Mouse (Mus musculus): ENCODE results near the gene Tas2r138.

Gene Tas2r138

DNA sequence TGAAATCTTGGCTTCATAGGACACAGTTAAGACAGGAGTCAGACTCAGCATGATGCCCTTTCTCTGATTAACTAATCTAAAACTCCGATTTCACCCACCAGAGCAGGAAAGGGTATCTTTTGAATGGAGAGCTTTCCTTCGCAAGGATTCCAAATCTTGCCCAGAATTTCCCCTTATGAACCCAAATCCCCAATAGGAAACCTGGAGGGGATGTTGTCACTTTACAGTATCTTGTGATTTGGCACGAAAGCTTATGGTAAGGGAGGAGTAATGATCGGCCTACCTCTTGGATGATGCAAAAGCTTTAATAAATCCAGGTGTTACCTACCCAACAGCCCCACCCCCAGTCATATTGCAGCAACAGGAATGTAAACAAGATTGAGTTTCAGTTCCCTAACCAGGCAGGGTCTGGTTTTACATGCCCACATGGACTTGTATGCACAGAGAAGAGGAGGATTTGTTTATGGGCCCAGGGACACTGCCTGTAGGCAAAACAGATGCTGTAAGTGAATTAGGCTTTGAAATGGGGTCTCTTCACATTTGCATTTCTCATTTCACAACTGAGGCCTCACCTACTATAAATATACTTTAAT lies at the start of gene Tas2r138:
Gene Tas2r138, minus strand, starts transcription at position 51 of the 593 bp plus-strand sequence.
- no peak for DNase-seq (ENCODE audit: low read depth, low spot score)

DNA sequence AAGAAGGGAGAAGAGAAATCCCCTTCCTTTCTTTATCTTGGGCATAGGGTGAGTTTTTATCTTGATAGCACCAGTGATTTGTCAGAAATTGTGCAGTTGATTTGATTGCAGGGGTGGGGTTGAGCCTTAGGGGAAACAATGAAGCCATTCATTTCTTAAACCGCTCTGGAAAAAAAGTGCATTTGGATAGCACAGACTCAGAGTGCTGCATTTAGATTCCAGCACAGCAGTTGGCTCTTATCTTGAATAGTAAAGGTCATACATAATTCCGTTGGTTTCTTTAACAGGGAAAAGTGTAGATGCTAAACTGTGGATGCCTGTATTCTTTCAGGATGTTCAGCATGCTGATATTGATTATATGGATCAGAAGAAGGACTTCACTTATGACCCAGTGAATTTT lies 47.8 kb upstream of the Tas2r138 start:
- no peak for DNase-seq (ENCODE audit: low read depth, low spot score)

- no peak for DNase-seq (ENCODE audit: low read depth, low spot score)
Observed at GRCm38 (mm10) chr6:40650953-40651352, 37.8 kb upstream of the Tas2r138 start.

GRCm38 (mm10) chr6:40645701-40646100 lies 32.6 kb upstream of the Tas2r138 start:
- DNase-seq (ENCODE audit: low read depth, low spot score), result no peak

- DNase-seq (ENCODE audit: low read depth, low spot score), result no peak
Observed at GRCm38 (mm10) chr6:40640710-40641538, 27.8 kb upstream of the Tas2r138 start.

- no peak for DNase-seq (ENCODE audit: low read depth, low spot score)
Observed at GRCm38 (mm10) chr6:40637755-40638154, 24.6 kb upstream of the Tas2r138 start.

GRCm38 (mm10) chr6:40635559-40635958 lies 22.4 kb upstream of the Tas2r138 start:
- no peak for DNase-seq (ENCODE audit: low read depth, low spot score)

- DNase-seq (ENCODE audit: low read depth, low spot score), result no peak
Observed at GRCm38 (mm10) chr6:40634640-40635071, 21.5 kb upstream of the Tas2r138 start.

DNA sequence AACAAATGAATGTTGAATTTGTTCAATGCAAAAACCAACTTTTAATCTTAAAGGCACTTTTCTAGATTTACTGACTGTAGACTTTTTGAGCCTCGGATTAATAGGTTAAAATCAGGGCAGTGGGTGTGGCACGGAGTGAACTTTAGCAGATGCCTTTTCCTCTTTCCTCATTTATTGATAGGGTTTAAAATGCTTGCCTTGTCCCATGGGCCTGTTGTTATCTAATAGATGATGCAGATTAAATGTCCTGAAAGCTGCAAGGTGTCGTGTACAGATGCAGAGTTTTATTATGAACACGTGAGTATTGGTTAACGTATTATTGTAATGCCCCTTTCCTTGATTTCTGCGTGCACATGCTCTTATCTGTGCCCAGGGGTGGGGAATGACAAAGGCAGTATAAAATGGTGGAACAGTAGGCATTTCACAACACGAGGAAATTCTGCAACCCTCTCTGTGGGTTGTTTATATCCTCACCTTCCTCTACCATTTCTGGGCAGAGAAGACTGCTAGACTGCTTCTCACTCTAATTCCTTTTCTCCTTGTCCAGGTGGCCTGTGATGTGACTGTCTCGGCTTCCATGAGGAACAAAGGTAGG lies 15.4 kb upstream of the Tas2r138 start, which contains the start of gene Mgam:
Gene Mgam, plus strand, starts transcription at position 426 of the 595 bp plus-strand sequence.
- no peak for DNase-seq (ENCODE audit: low read depth, low spot score)

- peak; percentile 4 for DNase-seq (ENCODE audit: low read depth, low spot score)
Observed at GRCm38 (mm10) chr6:40626111-40626510, 13.0 kb upstream of the Tas2r138 start.

- DNase-seq (ENCODE audit: low read depth, low spot score), result peak; percentile 50
Observed at GRCm38 (mm10) chr6:40617965-40618364, 4.9 kb upstream of the Tas2r138 start.

DNA sequence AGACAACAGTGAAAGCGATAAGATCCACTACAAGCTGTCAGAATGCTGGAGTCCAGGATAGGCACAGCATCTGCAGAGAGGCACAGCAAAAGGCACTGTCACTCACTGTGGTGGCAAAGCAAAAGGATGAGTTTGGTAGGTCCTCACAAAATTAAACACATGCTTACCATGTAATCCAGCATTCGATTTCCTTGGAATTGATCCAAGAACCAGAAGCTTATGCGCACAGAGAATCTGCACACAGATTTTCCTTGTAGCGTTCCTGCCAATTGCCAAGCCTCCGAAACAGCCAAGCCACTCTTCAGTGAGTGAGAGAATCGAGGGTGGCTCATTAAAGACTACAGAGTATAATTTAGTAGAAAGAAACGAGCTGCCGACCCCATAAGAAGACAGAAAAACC lies 2.9 kb downstream of the Tas2r138 start:
- DNase-seq (ENCODE audit: low read depth, low spot score), result no peak

DNA sequence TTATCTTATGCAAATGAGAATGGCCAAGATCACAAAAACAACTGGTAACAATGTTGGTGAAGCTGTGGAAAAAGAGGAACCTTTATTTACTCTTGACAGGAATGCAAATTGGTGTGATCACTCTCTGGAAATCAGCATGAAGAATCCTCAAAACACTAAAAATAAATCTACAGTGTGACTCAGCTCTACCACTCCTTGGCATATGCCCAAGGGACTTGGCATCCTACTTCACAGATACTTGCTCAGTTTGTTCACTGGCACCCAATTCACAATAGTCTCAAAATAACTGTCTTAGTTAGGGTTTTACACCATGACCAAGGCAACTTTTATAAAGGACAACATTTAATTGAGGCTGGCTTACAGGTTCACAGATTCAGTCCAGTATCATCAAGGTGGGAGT lies 5.7 kb downstream of the Tas2r138 start:
- DNase-seq (ENCODE audit: low read depth, low spot score), result no peak

GRCm38 (mm10) chr6:40598546-40598945 lies 14.6 kb downstream of the Tas2r138 start:
- peak; percentile 57 for DNase-seq (ENCODE audit: low read depth, low spot score)

DNA sequence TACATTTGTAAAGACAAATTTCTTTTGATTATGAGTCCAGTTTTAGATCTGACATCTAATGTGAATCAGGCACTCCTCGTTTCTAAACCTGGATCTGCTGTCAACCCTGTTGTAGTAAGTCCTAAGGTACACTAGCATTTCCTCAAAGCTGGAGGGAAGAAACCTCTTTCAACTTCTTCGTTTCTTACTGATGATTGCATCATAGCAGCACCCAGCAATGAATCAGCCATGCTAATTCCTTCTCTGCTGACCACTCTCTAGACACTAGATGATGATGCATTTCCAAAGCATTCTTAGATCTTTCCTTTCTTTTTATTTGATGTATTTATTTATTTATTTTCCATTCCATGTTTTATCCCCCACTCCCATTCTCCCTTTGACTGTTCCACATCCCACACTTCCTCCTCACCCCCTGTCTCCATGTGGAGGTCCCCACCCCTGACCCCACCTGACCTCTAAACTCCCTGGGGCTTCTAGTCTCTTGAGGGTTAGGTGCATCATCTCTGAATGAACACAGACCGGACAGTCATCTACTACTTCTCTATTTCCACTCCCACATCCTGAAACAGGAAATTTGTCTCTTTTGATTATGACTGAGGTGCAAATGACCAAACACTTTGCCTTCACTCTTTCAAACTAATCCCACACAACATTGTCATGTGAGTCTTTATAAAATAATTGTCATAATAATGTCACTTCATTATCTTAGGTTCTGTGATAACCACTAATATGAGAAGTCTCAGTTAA lies 18.1 kb downstream of the Tas2r138 start:
- DNase-seq (ENCODE audit: low read depth, low spot score), result no peak

DNA sequence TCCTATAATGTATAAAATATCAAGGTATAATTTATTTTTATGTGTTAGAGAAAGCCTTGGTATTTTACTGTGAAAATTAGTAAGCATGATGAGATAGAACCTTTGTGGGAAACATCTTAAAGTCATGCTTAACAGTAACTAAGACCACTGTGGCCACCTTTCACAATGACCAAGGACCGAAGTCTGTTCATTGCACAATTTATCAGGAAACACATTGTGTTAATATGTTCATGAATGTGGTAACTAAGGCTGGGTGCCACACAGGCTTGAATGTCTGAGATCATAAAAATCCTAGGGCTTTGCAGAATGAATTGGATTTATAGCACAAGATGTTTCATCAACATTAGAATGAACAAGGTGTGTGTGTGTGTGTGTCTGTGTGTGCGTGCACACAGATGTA lies 24.8 kb downstream of the Tas2r138 start:
- no peak for DNase-seq (ENCODE audit: low read depth, low spot score)

- no peak for DNase-seq (ENCODE audit: low read depth, low spot score)
Observed at GRCm38 (mm10) chr6:40585645-40586044, 27.5 kb downstream of the Tas2r138 start, which contains the start of gene Clec5a. Clec5a (minus strand) TSS chr6:40585821.

GRCm38 (mm10) chr6:40584336-40584735 lies 28.8 kb downstream of the Tas2r138 start:
- DNase-seq (ENCODE audit: low read depth, low spot score), result no peak

DNA sequence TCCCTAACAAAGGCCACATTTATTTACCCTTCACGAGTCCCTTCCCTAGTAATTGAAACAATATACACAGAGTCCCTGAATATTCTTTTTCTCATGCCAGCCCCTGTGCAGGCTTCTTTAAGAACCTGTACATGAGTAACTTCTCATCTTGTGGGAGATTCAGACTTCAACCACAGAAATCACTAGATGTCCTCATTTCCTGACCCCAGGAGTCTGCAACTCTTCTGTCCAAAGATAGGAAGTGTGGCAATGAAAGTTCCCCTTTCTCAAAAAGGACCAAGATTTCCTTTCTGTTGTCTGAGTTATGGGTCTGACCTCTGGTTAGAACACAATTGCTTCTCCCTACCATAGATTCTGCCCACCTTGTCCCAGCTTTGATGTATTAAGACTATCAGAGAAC lies 36.8 kb downstream of the Tas2r138 start:
- no peak for DNase-seq (ENCODE audit: low read depth, low spot score)

- no peak for DNase-seq (ENCODE audit: low read depth, low spot score)
Observed at GRCm38 (mm10) chr6:40573618-40574017, 39.5 kb downstream of the Tas2r138 start.

DNA sequence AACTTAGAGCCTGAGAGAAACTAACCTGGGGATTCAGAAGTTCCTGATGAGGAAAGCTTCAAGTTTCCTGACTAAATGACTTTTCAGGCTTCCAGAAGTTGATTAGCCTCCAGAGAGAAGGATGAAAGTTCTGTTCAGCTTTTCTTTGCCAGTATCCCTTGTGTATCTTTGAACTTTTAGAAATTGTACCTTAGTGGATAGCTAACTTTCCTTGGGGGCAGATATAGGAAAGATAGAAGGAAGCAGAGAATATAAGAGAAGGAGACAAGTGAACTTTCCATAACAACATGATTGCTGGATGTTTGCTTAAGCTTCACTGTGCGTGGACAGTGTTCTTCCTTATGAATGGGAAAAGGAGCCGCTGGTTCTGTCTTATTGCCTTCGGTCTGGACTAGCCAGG lies 43.9 kb downstream of the Tas2r138 start, which contains the start of gene Olfr460:
Gene Olfr460, plus strand, starts transcription at position 301 of the 400 bp plus-strand sequence.
- no peak for DNase-seq (ENCODE audit: low read depth, low spot score)

Measured in ES-CJ7 (cell line).